Mouse (Mus musculus) CH12.LX (cell line): ENCODE data around the gene Wrap53. TPM values are rescaled to one million over a fixed set of nuclear protein-coding genes. Genes with fewer than 3 reads are reported as not detected.

ENCODE experiments used
- DNase-seq: peaks from one replicate; pipeline ENCODE4 v3.0.0-alpha.2; 2013; ENCODE audit errors: extremely low read depth
- H3K27ac ChIP-seq: 2 replicates; pipeline ENCODE4 v1.5.1; 2012; ENCODE audit warnings: low read depth, mild to moderate bottlenecking, control low read depth, moderate library complexity; ENCODE audit not compliant: insufficient read depth
- H3K27me3 ChIP-seq: replicated peaks from 2 replicates; pipeline ENCODE3; 2012; ENCODE audit warnings: inconsistent platforms
- H3K36me3 ChIP-seq, 2 experiments: replicated peaks in 1 of 2; 2 replicates each; pipeline versions ENCODE3 to v1.6.1; 2012; ENCODE audit warnings: inconsistent platforms in 1 of 2, low read length in 1 of 2, mild to moderate bottlenecking in 1 of 2, mixed read lengths in 1 of 2, moderate library complexity in 1 of 2; ENCODE audit not compliant: control insufficient read depth in 1 of 2, insufficient read depth in 1 of 2
- H3K4me1 ChIP-seq, 2 experiments: 2 replicates each; pipeline ENCODE4 v1.6.1; 2012; ENCODE audit warnings: inconsistent platforms in 1 of 2, moderate library complexity in 1 of 2; ENCODE audit not compliant: insufficient read depth in 2 of 2, control insufficient read depth in 1 of 2
- H3K4me2 ChIP-seq: 2 replicates; pipeline ENCODE4 v1.6.1; 2012; ENCODE audit warnings: low read depth, mild to moderate bottlenecking, control low read depth; ENCODE audit not compliant: poor library complexity, insufficient read depth, severe bottlenecking
- H3K4me3 ChIP-seq, 3 experiments: fragments of 150-350 bp in 1 of 3; sonication (generic) in 1 of 3; replicated peaks in 1 of 3; 2 replicates each; pipeline versions ENCODE3 to v1.5.1; 2011 to 2012; ENCODE audit warnings: low read depth in 2 of 3, low read length in 2 of 3, mild to moderate bottlenecking in 2 of 3, moderate library complexity in 2 of 3, control low read depth in 1 of 3, improper control_type of control experiment in 1 of 3, inconsistent platforms in 1 of 3, mixed read lengths in 1 of 3; ENCODE audit not compliant: poor library complexity in 1 of 3
- H3K79me2 ChIP-seq: replicated peaks from 2 replicates; pipeline ENCODE4 v1.6.1; 2012; ENCODE audit warnings: mild to moderate bottlenecking, moderate library complexity; ENCODE audit not compliant: control insufficient read depth, poor library complexity, insufficient read depth, severe bottlenecking; ENCODE audit errors: extremely low read depth
- H3K9ac ChIP-seq: 2 replicates; pipeline ENCODE4 v1.6.1; 2012; ENCODE audit warnings: low read depth, mild to moderate bottlenecking, control low read depth, moderate library complexity; ENCODE audit not compliant: insufficient read depth
- H3K9me3 ChIP-seq: replicated peaks from 2 replicates; pipeline ENCODE3; 2012; ENCODE audit warnings: low read length, inconsistent platforms, mixed read lengths
- CHD1 ChIP-seq: IDR thresholded peaks from 2 replicates; pipeline ENCODE4 v1.6.1; 2012; ENCODE audit warnings: low read depth, low read length, improper control_type of control experiment, inconsistent platforms
- IRF4 ChIP-seq: IDR thresholded peaks from 2 replicates; pipeline ENCODE4 v1.6.1; 2014; ENCODE audit warnings: low read depth, mild to moderate bottlenecking, inconsistent platforms, low read length, improper control_type of control experiment
- JUN ChIP-seq: IDR thresholded peaks from 2 replicates; pipeline ENCODE4 v1.6.1; 2011; ENCODE audit warnings: low read depth, mild to moderate bottlenecking, low read length, improper control_type of control experiment, moderate library complexity; ENCODE audit not compliant: insufficient read depth
- MEF2A ChIP-seq: IDR thresholded peaks from 2 replicates; pipeline ENCODE4 v1.6.1; 2014; ENCODE audit warnings: low read depth, mild to moderate bottlenecking, inconsistent platforms, low read length, improper control_type of control experiment, borderline replicate concordance
- TBP ChIP-seq: conservative IDR thresholded peaks from 2 replicates; pipeline ENCODE4 v1.6.1; 2011; ENCODE audit warnings: low read depth, low read length, improper control_type of control experiment
- ZNF384 ChIP-seq: IDR thresholded peaks from 2 replicates; pipeline ENCODE4 v1.6.1; 2012; ENCODE audit warnings: low read depth, low read length, improper control_type of control experiment, inconsistent platforms
- dilution Hi-C: fragments of 300-500 bp; cut with MboI; formaldehyde crosslinking; loops from 2 replicates; pipeline ENCODE4 v1.14.3; 2020; ENCODE audit warnings: low sequenced_read_pairs; ENCODE audit not compliant: extremely low pct_unique_long_range_greater_than_20kb, extremely low pct_ligation_motif_present
- in situ Hi-C: fragments of 300-500 bp; cut with MboI; formaldehyde crosslinking; loops from 3 replicates; pipeline ENCODE4 v1.14.3; 2019; ENCODE audit warnings: low sequenced_read_pairs, low pct_ligation_motif_present, low pct_unique_long_range_greater_than_20kb, mixed read lengths
- polyA plus RNA-seq: library from polyadenylated mRNA; unstranded; fragments of >175 nt; gene quantifications from 2 replicates; pipeline ENCODE4 v1.2.1, GENCODE M21; 2012; ENCODE audit warnings: low read depth; ENCODE audit not compliant: insufficient read length
- total RNA-seq, 2 experiments: library from RNA; depleted of rRNA; stranded (reverse); fragments of 300-350 nt in 1 of 2; fragments of >200 nt in 1 of 2; gene quantifications; 2 replicates each; pipeline ENCODE4 v1.2.3; 2012 to 2014

Wrap53 gene
- total and polyA plus RNA-seq, 3 experiments = 25.4 to 36.0 (median 34.2) TPM

GRCm38 (mm10) chr11:69525661-69526060 is 54.4 kb downstream of the Wrap53 start:
- Histone ChIP-seq H3K9ac (no peak overlapping the region), H3K79me2 (no peaks in the 10 kb centered on the region), H3K27me3 (peaks cover 43% of the 10 kb centered on the region), H3K4me3 (no peak overlapping the region)
- in situ Hi-C loops = loop anchor here (10.0 kb wide), 1 partner anchor 121 kb away; no protein-coding TSS in a partner anchor
- TF ChIP-seq ZNF384 (peak; percentile 74), JUN (no peak)
- TF ChIP-seq, all 38 proteins: peak for 1
- H3K9me3 ChIP-seq = no peaks in the 10 kb centered on the region
- no peak overlapping the region for H3K4me2 ChIP-seq
- H3K4me1 ChIP-seq = no peaks in the 10 kb centered on the region; a peak in 1 of 4 replicates
- dilution Hi-C loops = no loop called here
- no peak overlapping the region for H3K27ac ChIP-seq
- no peak for DNase-seq
- H3K36me3 ChIP-seq = no peaks in the 10 kb centered on the region

GRCm38 (mm10) chr11:69523651-69524050 is 56.4 kb downstream of the Wrap53 start:
- in situ Hi-C loops (loop anchor here (10.0 kb wide), 1 partner anchor 119 kb away; no protein-coding TSS in a partner anchor), dilution Hi-C loops (no loop called here)
- H3K27ac ChIP-seq = no peak overlapping the region
- no peak for TF ChIP-seq IRF4
- DNase-seq = no peak
- H3K27me3 ChIP-seq = peaks cover 44% of the 10 kb centered on the region
- no peaks in the 10 kb centered on the region for H3K9me3 ChIP-seq
- no peaks in the 10 kb centered on the region for H3K79me2 ChIP-seq
- H3K9ac ChIP-seq = no peak overlapping the region
- H3K4me2 ChIP-seq = no peak overlapping the region
- no peaks in the 10 kb centered on the region; a peak in 1 of 4 replicates for H3K4me1 ChIP-seq
- H3K4me3 ChIP-seq = no peak overlapping the region
- H3K36me3 ChIP-seq = no peaks in the 10 kb centered on the region

DNA sequence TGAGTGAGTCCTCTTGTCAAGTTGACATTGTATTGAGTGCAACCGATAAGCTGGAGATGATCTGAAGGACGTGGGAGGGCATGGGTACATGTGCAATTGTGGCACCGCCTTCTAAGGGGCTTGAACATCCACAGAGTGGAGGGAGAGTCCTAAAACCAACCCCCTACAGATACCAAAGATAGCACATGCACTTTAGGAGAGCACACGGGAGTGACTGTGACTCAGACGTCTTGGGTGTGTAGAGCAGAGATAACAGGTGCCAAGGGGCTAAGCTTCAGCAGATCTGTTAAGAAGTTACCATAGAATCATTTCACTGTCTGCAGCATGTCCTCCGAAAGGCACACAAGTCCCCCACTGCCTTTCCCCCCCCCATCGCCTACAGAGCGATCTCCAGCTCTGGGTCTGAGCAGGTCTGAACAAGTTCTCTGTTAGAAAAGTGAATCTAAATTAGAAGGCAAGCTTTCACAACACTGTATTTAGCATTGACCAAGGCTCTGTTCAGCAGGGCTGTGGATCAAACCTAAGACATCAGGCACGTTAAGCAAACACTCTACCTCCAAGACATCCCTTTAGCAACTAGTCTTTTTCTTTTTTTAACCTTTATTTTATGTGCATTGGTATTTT is 58.4 kb downstream of the Wrap53 start:
- Histone ChIP-seq H3K4me1 (no peaks in the 10 kb centered on the region; a peak in 1 of 4 replicates), H3K79me2 (no peaks in the 10 kb centered on the region), H3K4me2 (no peak overlapping the region), H3K36me3 (no peaks in the 10 kb centered on the region), H3K27me3 (peaks cover 50% of the 10 kb centered on the region), H3K27ac (no peak overlapping the region), H3K9ac (no peak overlapping the region), H3K9me3 (no peaks in the 10 kb centered on the region), H3K4me3 (no peak overlapping the region)
- dilution Hi-C loops = no loop called here
- TF ChIP-seq MEF2A = peak; percentile 35; the same call in 1 of the 2 replicates
- no peak for TF ChIP-seq TBP
- TF ChIP-seq CHD1 = 0 out of 2 replicates have a peak, but pooled peaks have one; percentile 63
- in situ Hi-C loops = loop anchor here (10.0 kb wide), 1 partner anchor 117 kb away; no protein-coding TSS in a partner anchor
- DNase-seq = no peak
